Mouse (Mus musculus) MEL-GATA-1-ER (cell line): ENCODE results near the gene Vmn1r143.
"Not testable (repeated sequence)": the region's sequence is repeated elsewhere in the genome, so short reads cannot be mapped to it uniquely, and the experiment has no call there.

ENCODE experiments used
- DNase-seq: peaks from one replicate; pipeline ENCODE4 v3.0.0-alpha.2; 2012; ENCODE audit warnings: low read depth; ENCODE audit errors: extremely low read depth

Gene Vmn1r143

GRCm38 (mm10) chr7:22189077-22189476 lies at the start of gene Vmn1r143:
Gene Vmn1r143 (plus strand): TSS chr7:22189377.
- not testable (repeated sequence) for DNase-seq

GRCm38 (mm10) chr7:22163935-22164334 lies 25.2 kb upstream of the Vmn1r143 start, which contains the start of gene Vmn1r142:
Gene Vmn1r142 (minus strand): TSS chr7:22164035.
- DNase-seq, result not testable (repeated sequence)

- DNase-seq, result not testable (repeated sequence)
Measured at GRCm38 (mm10) chr7:22201164-22201563, 12.0 kb downstream of the Vmn1r143 start, which contains the start of gene Gm8653. Gene Gm8653 (minus strand): TSS chr7:22201264.

- DNase-seq, result not testable (repeated sequence)
Measured at GRCm38 (mm10) chr7:22229384-22229783, 40.2 kb downstream of the Vmn1r143 start, which contains the start of gene Gm8453. Gene Gm8453 (minus strand): TSS chr7:22229484.
